Mouse (Mus musculus): ENCODE data around the gene Ptprk.

The Ptprk gene

GRCm38 (mm10) chr10:28540595-28540994, 466.0 kb downstream of the Ptprk start:
- no peak for DNase-seq (ENCODE audit: low read depth, low spot score)

- no peak for DNase-seq (ENCODE audit: low read depth, low spot score)
Measured at GRCm38 (mm10) chr10:28542754-28543153, 468.1 kb downstream of the Ptprk start.

GRCm38 (mm10) chr10:28550549-28550948, 475.9 kb downstream of the Ptprk start:
- DNase-seq (ENCODE audit: low read depth, low spot score): no peak

- no peak for DNase-seq (ENCODE audit: low read depth, low spot score)
Measured at GRCm38 (mm10) chr10:28552068-28552467, 477.4 kb downstream of the Ptprk start.

GRCm38 (mm10) chr10:28564110-28564674, 489.6 kb downstream of the Ptprk start:
- no peak for DNase-seq (ENCODE audit: low read depth, low spot score)

- no peak for DNase-seq (ENCODE audit: low read depth, low spot score)
Measured at GRCm38 (mm10) chr10:28566378-28566777, 491.8 kb downstream of the Ptprk start.

- DNase-seq (ENCODE audit: low read depth, low spot score): no peak
Measured at GRCm38 (mm10) chr10:28566828-28567227, 492.2 kb downstream of the Ptprk start.

- no peak for DNase-seq (ENCODE audit: low read depth, low spot score)
Measured at GRCm38 (mm10) chr10:28567441-28567840, 492.8 kb downstream of the Ptprk start.

GRCm38 (mm10) chr10:28568047-28568446, 493.4 kb downstream of the Ptprk start:
- DNase-seq (ENCODE audit: low read depth, low spot score): no peak

- no peak for DNase-seq (ENCODE audit: low read depth, low spot score)
Measured at GRCm38 (mm10) chr10:28579596-28579995, 505.0 kb downstream of the Ptprk start.

GRCm38 (mm10) chr10:28586565-28587138, 512.0 kb downstream of the Ptprk start:
- no peak for DNase-seq (ENCODE audit: low read depth, low spot score)

GRCm38 (mm10) chr10:28588401-28588800, 513.8 kb downstream of the Ptprk start:
- no peak for DNase-seq (ENCODE audit: low read depth, low spot score)

- DNase-seq (ENCODE audit: low read depth, low spot score): no peak
Measured at GRCm38 (mm10) chr10:28590822-28591221, 516.2 kb downstream of the Ptprk start.

- DNase-seq (ENCODE audit: low read depth, low spot score): no peak
Measured at GRCm38 (mm10) chr10:28593566-28594292, 519.1 kb downstream of the Ptprk start.

- DNase-seq (ENCODE audit: low read depth, low spot score): no peak
Measured at GRCm38 (mm10) chr10:28596897-28597296, 522.3 kb downstream of the Ptprk start.

GRCm38 (mm10) chr10:28609136-28609535, 534.5 kb downstream of the Ptprk start:
- no peak for DNase-seq (ENCODE audit: low read depth, low spot score)

GRCm38 (mm10) chr10:28614396-28614795, 539.8 kb downstream of the Ptprk start:
- DNase-seq (ENCODE audit: low read depth, low spot score): no peak

GRCm38 (mm10) chr10:28617203-28617602, 542.6 kb downstream of the Ptprk start:
- no peak for DNase-seq (ENCODE audit: low read depth, low spot score)

- no peak for DNase-seq (ENCODE audit: low read depth, low spot score)
Measured at GRCm38 (mm10) chr10:28618002-28618401, 543.4 kb downstream of the Ptprk start.

- DNase-seq (ENCODE audit: low read depth, low spot score): no peak
Measured at GRCm38 (mm10) chr10:28619415-28619814, 544.8 kb downstream of the Ptprk start.

GRCm38 (mm10) chr10:28636096-28636495, 561.5 kb downstream of the Ptprk start:
- no peak for DNase-seq (ENCODE audit: low read depth, low spot score)

GRCm38 (mm10) chr10:28641887-28642286, 567.3 kb downstream of the Ptprk start:
- no peak for DNase-seq (ENCODE audit: low read depth, low spot score)
